Mouse (Mus musculus) embryo, embryonic 11 days (tissue): Measurements from ENCODE around the gene Olfr745.

Experiments
- DNase-seq: peaks from one replicate; pipeline ENCODE4 v3.0.0-alpha.2; 2015

Olfr745 gene

DNA sequence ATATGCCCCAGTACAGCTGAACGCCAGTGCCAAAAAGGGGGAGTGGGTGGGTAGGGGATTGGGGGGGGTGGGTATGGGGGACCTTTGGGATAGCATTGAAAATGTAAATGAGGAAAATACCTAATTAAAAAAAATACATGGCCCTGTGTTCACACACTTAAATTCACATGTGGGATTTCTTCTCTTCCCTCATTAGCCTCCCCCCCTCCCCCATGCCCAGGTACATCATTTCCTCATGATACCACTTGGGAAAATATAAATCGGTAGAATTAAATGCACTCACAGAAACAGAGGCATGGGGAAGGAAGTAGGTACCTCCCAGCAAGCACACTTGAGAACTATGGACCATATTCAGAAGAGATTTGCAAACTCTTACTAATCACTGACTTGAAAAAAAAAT is at the start of gene Olfr745:
TSS of gene Olfr745 (plus strand) at position 301 of the 400 bp plus-strand sequence.
- no peak for DNase-seq

DNA sequence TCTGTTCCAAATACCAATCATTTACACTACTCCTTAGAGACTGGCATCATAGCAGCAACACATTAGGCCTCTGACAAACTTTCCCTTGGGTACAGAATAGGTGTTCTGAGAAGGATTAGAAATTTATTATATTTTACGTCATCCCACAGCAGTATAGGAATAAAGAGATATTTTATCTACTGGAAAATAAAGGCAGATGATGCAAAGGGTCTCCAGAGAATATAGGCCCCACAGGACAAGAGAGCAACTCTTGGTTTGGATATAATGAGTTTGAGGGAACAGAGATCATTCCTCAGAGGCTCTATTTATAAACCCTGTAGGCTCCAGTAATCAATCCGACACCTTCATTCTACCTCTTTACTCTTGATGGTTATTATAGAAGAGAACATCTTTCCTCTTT is 24.6 kb upstream of the Olfr745 start, which contains the start of gene Olfr744:
TSS of gene Olfr744 (plus strand) at position 301 of the 400 bp plus-strand sequence.
- no peak for DNase-seq

DNA sequence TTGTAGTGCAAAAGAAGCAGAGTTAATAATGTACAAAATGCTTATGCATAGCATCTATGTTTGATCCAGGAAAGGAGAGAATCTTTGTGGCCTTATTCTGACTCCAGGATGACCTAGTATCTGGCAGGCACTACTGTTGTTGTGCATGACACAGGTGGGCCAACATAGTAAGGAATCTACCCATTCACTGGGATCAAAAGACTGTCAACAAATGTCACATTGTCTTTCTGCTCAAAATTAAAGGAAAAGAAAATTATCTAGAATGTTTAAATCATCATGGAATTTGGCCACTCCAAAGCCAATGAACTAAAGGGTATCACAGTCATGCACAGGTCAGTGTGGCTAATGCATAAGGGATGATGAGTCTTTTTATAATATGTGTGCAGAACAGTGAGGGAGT is 7.6 kb downstream of the Olfr745 start, which contains the start of gene Olfr746:
TSS of gene Olfr746 (plus strand) at position 301 of the 400 bp plus-strand sequence.
- no peak for DNase-seq

DNA sequence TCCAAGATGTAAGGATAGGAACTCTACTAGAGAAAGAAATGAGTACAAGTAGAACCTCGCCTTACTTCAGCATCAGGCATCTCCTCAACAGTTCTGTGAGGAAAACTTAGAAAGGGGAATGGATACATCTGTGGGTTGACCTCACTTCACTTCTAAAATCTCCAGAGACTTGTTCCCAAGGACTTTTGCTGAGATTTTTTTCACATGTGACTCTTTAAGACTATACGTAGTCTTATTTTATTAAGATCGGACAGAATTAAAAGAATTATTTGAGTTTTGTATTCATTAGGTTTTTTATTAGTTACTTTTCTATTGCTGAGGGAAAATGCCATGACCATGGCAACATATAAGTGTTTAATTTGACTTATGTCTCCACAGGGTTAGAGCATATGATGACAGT is 53.9 kb downstream of the Olfr745 start, which contains the start of gene Olfr747:
TSS of gene Olfr747 (minus strand) at position 101 of the 400 bp plus-strand sequence.
- DNase-seq: no peak
